Mouse (Mus musculus) limb, embryonic 14.5 days (tissue): Measurements from ENCODE around the gene Mageb2. TPM values are rescaled to one million over a fixed set of nuclear protein-coding genes. Genes with fewer than 3 reads are reported as not detected.
"Not testable (repeated sequence)": the region's sequence is repeated elsewhere in the genome, so short reads cannot be mapped to it uniquely, and the experiment has no call there.

Source experiments
- ATAC-seq: fragments of 200-750 bp; cut with Nextera tagmentation; 2 replicates; pipeline ENCODE4 v1.8.0; 2017; ENCODE audit warnings: low read depth, moderate number of reproducible peaks, moderate TSS enrichment; ENCODE audit not compliant: low FRiP score
- DNase-seq: peaks from one replicate; pipeline ENCODE4 v3.0.0-alpha.2; 2015; ENCODE audit warnings: low spot score
- H3K27ac ChIP-seq: fragments of 300-500 bp; sonication (generic); replicated peaks from 2 replicates; pipeline ENCODE4 v1.5.1; 2014; ENCODE audit warnings: low read depth, mild to moderate bottlenecking, low read length, moderate library complexity, mixed read lengths
- H3K27me3 ChIP-seq: fragments of 300-500 bp; sonication (generic); 2 replicates; pipeline ENCODE4 v1.6.1; 2014; ENCODE audit warnings: low read length, mixed read lengths; ENCODE audit not compliant: control insufficient read depth, insufficient read depth
- H3K36me3 ChIP-seq: fragments of 300-500 bp; sonication (generic); 2 replicates; pipeline ENCODE4 v1.6.1; 2014; ENCODE audit warnings: mild to moderate bottlenecking, low read length, moderate library complexity, mixed read lengths; ENCODE audit not compliant: control insufficient read depth, insufficient read depth
- H3K4me1 ChIP-seq: fragments of 300-500 bp; sonication (generic); 2 replicates; pipeline ENCODE4 v1.6.1; 2014; ENCODE audit warnings: antibody characterized with exemption, low read length, mixed read lengths; ENCODE audit not compliant: control insufficient read depth, insufficient read depth
- H3K4me2 ChIP-seq: fragments of 300-500 bp; sonication (generic); replicated peaks from 2 replicates; pipeline ENCODE4 v1.6.1; 2014; ENCODE audit warnings: low read depth, mild to moderate bottlenecking, low read length, moderate library complexity; ENCODE audit not compliant: severe bottlenecking
- H3K4me3 ChIP-seq: fragments of 300-500 bp; sonication (generic); replicated peaks from 2 replicates; pipeline ENCODE4 v1.5.1; 2014; ENCODE audit warnings: low read length
- H3K9ac ChIP-seq: fragments of 300-500 bp; sonication (generic); 2 replicates; pipeline ENCODE4 v1.6.1; 2014; ENCODE audit warnings: mild to moderate bottlenecking, low read depth, low read length, moderate library complexity; ENCODE audit not compliant: severe bottlenecking
- H3K9me3 ChIP-seq: fragments of 300-500 bp; sonication (generic); 2 replicates; pipeline ENCODE4 v1.6.1; 2016; ENCODE audit warnings: low read length; ENCODE audit not compliant: control insufficient read depth
- WGBS: fragments of 180-500 bp; shearing (Covaris S2); extraction: QIAGEN DNeasy Blood & Tissue Kit; methylation state at CpG from one replicate; pipeline ENCODE4 v1.1.7; 2014; 5-methylcytosine and 5-hydroxymethylcytosine counted together
- polyA plus RNA-seq, 2 experiments: library from polyadenylated mRNA; depleted of rRNA in 1 of 2; stranded (reverse) in 1 of 2; unstranded in 1 of 2; fragments of >200 nt; fragmentation: Nextera tagmentation in 1 of 2; extraction: Ambion mirVana in 1 of 2; gene quantifications; 2 replicates each; pipeline versions ENCODE4 v1.2.1 to v1.2.3; 2012 to 2014

Gene Mageb2
- polyA plus RNA-seq (2012; rRNA removed) (not detected in 2 replicates), polyA plus RNA-seq (2014; fragmentation: Nextera tagmentation; extraction: Ambion mirVana) (not detected in 2 replicates)

- 78% methylated on average over 2 of the region's 2 CpGs for WGBS
- H3K4me1 ChIP-seq, H3K9ac ChIP-seq, H3K4me3 ChIP-seq, H3K36me3 ChIP-seq, DNase-seq, H3K27me3 ChIP-seq, H3K9me3 ChIP-seq, ATAC-seq, H3K4me2 ChIP-seq, H3K27ac ChIP-seq: not testable (repeated sequence)
Observed at GRCm38 (mm10) chrX:91331390-91331789, at the start of gene Mageb2. TSS of gene Mageb2 (plus strand) at chrX:91331690.

DNA sequence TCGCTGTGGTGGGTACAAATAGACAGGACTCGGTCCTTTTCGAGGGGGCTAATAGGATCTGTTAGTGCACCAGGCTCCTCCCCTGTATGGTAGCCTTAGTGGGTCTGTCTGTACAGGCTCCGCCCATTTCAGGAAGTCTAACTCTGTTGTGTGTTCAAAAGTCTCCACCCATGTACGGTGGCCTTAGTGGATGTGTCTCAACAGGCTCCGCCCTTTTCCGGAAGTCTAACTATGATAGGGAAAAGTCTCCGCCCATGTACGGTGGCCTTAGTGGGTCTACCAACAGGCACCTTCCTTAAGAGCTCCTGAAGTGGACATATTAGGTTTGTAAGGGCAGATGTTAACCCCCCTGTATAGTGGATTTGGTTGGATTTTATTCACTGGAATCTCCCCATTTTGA is 18.2 kb upstream of the Mageb2 start:
- not testable (repeated sequence) for DNase-seq, H3K4me3 ChIP-seq, H3K4me2 ChIP-seq, H3K27ac ChIP-seq, H3K27me3 ChIP-seq, H3K36me3 ChIP-seq, H3K4me1 ChIP-seq, H3K9me3 ChIP-seq, ATAC-seq, H3K9ac ChIP-seq
- WGBS, result 92% methylated on average over 9 of the region's 9 CpGs

Other genes with a start within 250 kb of the Mageb2 start
- not detected in 2 replicates for gene Gm5072, start 60.8 kb downstream of the Mageb2 start, polyA plus RNA-seq (2012; rRNA removed)
- gene Gm5072, start 60.8 kb downstream of the Mageb2 start, polyA plus RNA-seq (2014; fragmentation: Nextera tagmentation; extraction: Ambion mirVana), result not detected in 2 replicates
- not detected in 2 replicates for gene Gm8914, start 148.4 kb downstream of the Mageb2 start, polyA plus RNA-seq (2012; rRNA removed)
- not detected in 2 replicates for gene Gm8914, start 148.4 kb downstream of the Mageb2 start, polyA plus RNA-seq (2014; fragmentation: Nextera tagmentation; extraction: Ambion mirVana)
- not detected in 2 replicates for gene 1700084M14Rik, start 244.2 kb downstream of the Mageb2 start, polyA plus RNA-seq (2012; rRNA removed)
- gene 1700084M14Rik, start 244.2 kb downstream of the Mageb2 start, polyA plus RNA-seq (2014; fragmentation: Nextera tagmentation; extraction: Ambion mirVana), result not detected in 2 replicates